Mouse (Mus musculus) liver, postnatal 0 days (tissue): Measurements from ENCODE around the gene Dlgap4.
"Not testable (repeated sequence)": the region's sequence is repeated elsewhere in the genome, so short reads cannot be mapped to it uniquely, and the experiment has no call there.

Experiments
- CTCF ChIP-seq: sonication (generic); IDR thresholded peaks from 2 replicates; pipeline ENCODE4 v1.5.1; 2016; ENCODE audit warnings: antibody characterized with exemption, low read depth
- EP300 ChIP-seq: IDR thresholded peaks from 2 replicates; pipeline ENCODE4 v1.6.1; 2016; ENCODE audit warnings: antibody characterized with exemption, low read depth, mild to moderate bottlenecking

DNA sequence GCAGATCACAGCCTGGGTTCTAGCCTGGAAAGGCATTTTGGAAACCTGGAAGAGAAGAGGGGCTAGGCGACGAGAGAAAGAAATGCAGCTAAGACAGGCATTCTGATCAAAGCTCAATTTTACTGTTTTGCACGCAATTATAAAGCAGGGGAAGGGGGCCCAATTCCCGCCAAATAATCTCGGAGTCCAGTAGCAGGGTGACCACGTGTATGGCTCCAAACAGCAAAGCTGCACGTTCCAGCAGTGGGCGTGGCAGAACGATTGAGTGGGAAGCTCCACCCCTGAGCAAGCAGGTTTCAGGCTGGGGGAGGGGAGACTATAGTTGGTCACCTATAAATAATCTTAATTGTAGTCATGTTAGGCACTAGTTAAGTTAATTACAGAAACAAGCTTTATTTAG, 188.6 kb downstream of the Dlgap4 start:
- not testable (repeated sequence) for TF ChIP-seq CTCF, EP300
